Mouse (Mus musculus): Measurements from ENCODE around the gene Thsd7a.

Gene Thsd7a

GRCm38 (mm10) chr6:12748787-12749530 is at the start of gene Thsd7a:
TSS of gene Thsd7a (minus strand) at chr6:12749410.
- DNase-seq (ENCODE audit: low read depth in 1 of 2, low spot score in 2 of 2): no peak

GRCm38 (mm10) chr6:12787129-12787528 is 37.9 kb upstream of the Thsd7a start:
- DNase-seq (ENCODE audit: low read depth in 1 of 2, low spot score in 2 of 2): no peak

GRCm38 (mm10) chr6:12786378-12786982 is 37.3 kb upstream of the Thsd7a start:
- DNase-seq (ENCODE audit: low read depth in 1 of 2, low spot score in 2 of 2): no peak

DNA sequence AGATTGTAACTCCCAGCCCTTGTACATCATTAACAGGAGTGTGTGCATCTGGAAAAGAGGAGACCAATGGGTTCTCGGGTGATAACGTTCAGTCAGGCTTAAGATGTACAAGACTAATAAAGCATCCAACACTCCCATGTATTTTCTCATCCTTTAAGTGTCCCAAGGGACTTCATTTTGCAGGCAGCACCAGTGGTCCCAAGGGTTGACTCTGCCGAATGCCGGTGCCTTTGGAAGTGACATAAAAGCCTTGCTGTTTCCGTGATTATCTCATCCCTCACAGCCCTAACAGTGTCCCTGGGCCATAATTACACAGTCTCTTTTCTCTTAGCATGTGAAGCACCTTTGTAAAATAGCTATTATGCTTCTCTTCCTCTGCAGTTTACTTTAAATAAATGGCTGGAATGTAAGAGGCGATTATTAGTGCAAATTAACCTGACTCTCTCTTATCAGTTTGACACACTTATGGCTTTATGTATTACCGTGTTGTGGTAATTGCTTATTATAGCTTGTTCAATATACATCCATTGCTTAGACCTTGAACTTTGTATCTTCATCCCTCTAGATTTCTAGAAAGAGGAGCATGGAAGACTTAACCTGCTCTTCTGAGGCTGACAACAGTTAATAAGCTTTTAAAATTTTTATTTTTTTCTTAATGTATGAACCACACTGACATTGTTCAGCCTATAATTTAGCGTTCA is 35.9 kb upstream of the Thsd7a start:
- DNase-seq (ENCODE audit: low read depth in 1 of 2, low spot score in 2 of 2): no peak

DNA sequence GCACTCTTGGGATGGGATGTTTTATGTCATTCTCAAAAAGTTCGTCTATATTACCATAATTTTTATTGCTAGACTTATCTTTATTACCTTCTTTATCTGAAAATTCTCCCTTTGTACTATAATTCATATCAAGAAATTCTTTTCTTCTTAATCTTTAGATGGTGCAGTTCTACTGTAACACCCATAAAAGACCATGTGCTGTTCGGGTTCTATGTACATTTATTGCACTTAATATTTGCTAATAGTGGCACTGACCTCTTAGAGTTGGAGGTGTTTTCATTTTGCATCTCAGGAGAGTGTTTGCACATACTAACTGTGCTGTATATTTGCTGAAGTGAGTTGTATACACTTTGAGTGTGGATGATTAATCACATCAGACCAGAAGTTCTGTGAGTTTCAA is 23.6 kb upstream of the Thsd7a start:
- DNase-seq (ENCODE audit: low read depth in 1 of 2, low spot score in 2 of 2): no peak

DNA sequence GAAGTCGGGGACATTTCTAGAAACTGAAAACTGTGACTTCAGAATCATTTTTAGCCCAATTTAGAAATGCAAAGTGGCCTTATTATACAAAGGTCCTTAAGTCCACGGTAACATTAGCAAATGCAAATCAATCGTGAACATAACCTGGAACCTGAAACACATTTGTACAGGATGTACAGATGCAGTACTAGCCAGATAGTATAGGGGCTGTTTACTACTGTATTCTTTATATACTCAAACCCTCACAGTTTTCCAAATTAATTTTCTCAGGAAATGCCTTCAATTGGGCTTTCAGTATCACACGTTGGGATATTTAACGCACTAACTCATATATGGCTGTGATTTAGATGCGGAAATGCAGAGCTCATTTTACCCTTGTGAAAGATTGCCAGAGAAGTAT is 16.0 kb upstream of the Thsd7a start:
- DNase-seq (ENCODE audit: low read depth in 1 of 2, low spot score in 2 of 2): no peak

DNA sequence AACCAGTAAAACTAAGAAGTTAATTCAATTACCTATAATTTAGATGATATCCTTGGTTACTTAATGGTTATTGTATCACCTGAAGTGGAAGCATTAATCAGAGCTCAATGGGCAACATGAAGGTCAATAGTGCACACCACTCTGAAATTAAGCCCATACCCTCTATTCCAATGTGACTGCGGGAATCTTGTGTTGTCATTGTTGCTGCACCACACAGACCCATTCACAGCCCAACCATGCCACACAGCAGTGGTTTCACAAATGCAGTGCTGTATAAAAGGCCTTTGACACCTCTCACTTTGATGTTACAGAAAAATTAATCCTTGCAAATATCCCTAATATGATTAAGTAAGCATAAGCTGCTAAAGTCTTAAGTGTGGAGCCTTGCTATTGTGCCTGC is 15.4 kb upstream of the Thsd7a start:
- no peak for DNase-seq (ENCODE audit: low read depth in 1 of 2, low spot score in 2 of 2)

- no peak for DNase-seq (ENCODE audit: low read depth in 1 of 2, low spot score in 2 of 2)
Observed at GRCm38 (mm10) chr6:12763816-12764215, 14.6 kb upstream of the Thsd7a start.

GRCm38 (mm10) chr6:12759328-12760193 is 10.4 kb upstream of the Thsd7a start:
- no peak for DNase-seq (ENCODE audit: low read depth in 1 of 2, low spot score in 2 of 2)

GRCm38 (mm10) chr6:12752297-12752696 is 3.1 kb upstream of the Thsd7a start:
- no peak for DNase-seq (ENCODE audit: low read depth in 1 of 2, low spot score in 2 of 2)

DNA sequence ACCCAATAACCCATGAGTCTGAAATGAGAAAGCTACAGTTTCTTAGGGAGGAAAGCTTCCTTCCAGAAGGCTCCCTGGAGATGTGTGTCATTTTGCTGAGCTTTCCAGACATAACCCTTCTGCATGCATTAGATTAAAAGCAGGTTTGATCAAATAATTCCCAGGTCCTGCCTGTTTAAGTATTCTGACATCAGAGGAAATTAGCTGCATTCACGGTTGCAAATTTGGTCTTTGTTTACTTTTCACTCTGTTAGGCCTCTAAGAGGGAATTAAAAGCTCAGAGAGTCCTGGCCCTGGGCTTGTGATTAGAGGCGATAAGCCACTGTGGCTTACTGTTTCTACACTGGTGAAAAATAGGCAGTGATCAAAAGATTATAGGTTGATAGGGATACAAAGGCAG is 1.2 kb upstream of the Thsd7a start:
- DNase-seq (ENCODE audit: low read depth in 1 of 2, low spot score in 2 of 2): no peak

DNA sequence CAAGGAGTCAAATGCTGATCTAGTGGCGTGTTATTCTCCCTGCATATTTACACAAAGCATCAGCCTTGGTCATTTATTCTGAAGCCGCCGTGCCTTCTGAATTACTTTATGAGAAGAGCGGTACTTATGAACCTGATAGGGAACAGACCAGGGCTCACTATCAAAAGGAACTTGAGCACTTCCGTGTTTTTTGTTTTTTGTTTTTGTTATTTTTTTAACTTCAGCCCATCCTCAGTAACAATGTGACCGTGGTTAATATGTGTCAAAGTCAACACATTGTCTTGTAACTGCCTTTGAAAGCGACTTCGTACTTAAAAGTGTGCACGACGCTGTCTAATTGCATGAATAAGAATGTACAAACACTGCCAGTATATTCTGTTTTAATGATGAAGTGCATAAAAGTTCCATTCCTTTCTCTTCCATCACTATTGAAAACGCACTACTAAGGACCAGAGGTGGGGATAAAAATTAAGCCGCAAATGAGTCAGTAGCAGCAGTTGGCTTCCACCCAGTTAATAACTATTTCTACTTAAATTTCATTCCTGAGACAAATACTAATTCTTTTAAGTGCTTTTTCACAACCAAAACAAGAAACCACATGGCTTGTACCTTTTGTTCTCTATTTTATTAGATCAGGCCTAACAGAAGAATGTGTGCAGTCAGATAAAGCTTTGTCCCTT is 461 bp upstream of the Thsd7a start:
- DNase-seq (ENCODE audit: low read depth in 1 of 2, low spot score in 2 of 2): no peak

GRCm38 (mm10) chr6:12748454-12748786 is 790 bp downstream of the Thsd7a start:
- no peak for DNase-seq (ENCODE audit: low read depth in 1 of 2, low spot score in 2 of 2)

GRCm38 (mm10) chr6:12747856-12748450 is 1.3 kb downstream of the Thsd7a start:
- no peak for DNase-seq (ENCODE audit: low read depth in 1 of 2, low spot score in 2 of 2)

DNA sequence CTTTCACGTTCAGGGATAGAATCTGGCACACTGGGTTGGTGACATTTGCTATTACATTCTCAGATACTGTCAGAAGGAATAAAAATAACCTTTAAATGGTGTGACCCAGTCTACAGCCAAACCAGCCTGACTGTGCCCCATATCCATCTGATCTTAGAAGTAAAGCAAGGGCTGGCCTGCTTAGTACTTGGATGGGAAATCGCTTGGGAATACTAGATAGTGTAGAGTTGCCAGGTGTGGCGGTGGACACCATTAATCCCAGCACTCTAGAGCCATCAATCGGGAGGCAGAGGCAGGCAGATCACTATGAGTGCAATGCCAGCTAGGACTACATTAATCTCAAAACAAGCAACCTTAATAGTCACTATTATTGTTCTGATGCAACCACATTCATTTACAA is 6.4 kb downstream of the Thsd7a start:
- no peak for DNase-seq (ENCODE audit: low read depth in 1 of 2, low spot score in 2 of 2)

DNA sequence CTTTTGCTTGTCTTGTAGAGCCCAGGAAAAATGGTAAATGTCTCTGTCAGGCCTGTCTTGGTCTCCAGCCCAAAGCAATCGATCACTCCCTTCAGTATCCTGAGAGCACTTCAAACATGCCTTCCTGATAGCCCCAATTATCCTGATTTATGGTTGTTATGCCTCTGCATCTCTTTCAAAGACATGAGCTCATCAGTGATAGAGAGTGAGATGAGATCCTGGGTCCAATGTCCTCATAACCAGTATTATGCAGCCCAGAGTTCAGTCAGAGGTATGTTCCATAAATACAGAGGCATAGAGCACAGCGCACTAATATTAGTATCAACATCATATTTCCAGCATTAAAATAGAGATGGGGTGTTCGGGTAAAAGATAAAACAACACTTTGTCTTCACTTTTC is 15.3 kb downstream of the Thsd7a start:
- no peak for DNase-seq (ENCODE audit: low read depth in 1 of 2, low spot score in 2 of 2)

DNA sequence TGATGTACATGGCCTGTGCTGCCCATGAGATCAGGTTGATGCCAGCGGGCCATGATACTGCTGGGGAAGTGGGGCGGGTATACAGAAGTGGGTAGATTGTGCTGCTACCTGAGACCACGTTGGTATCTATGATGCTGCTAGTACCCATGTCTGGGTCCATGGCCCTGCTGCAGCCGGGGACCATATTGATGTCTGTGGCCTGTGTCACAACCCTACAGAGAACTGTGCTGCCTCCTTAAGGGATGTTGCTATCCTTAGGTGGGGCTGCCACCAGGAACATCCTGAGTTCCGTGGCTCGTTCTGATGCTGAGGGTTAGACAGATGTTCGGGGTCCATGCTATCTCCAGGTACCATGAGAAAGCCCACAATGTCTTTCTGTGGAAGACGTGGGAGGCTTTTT is 33.1 kb downstream of the Thsd7a start:
- no peak for DNase-seq (ENCODE audit: low read depth in 1 of 2, low spot score in 2 of 2)

DNA sequence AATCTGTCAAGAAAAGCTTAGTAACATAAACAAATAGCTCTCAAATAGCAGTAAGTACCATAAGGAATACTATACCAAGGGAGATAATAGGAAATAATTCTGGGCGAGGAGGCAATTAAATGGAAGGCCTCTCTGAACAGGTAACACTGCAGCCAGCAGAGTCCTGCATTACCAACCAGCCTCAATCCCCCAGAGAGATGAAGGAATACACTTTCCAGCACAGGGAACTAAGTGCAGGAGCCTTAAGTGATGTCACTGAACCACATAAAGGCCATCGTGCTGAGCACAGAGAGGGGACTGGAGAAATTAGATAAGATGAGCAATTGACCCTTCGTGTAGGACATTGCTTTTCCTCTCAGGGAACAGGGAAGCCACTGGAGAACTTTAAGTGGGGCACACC is 36.6 kb downstream of the Thsd7a start:
- no peak for DNase-seq (ENCODE audit: low read depth in 1 of 2, low spot score in 2 of 2)

- no peak for DNase-seq (ENCODE audit: low read depth in 1 of 2, low spot score in 2 of 2)
Observed at GRCm38 (mm10) chr6:12702925-12703324, 46.3 kb downstream of the Thsd7a start.

DNA sequence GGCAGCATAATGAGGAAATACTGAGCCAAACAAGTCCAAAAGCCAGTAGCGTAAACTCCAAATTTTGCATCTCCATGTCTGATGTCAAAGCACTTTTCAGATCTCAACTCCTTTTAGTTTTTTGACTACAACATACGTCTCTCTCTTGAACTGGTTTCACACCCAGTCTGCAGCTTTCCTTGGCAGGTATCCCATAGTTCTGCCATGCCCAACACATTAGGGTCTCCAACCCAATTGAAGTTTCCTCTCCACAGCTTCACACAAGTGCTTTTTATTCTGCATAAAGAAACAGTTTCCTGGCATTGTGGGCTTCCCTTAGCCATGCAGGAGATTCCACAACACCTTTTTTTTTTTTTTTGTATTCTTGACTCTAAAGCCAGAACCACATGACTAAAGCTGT is 50.1 kb downstream of the Thsd7a start:
- no peak for DNase-seq (ENCODE audit: low read depth in 1 of 2, low spot score in 2 of 2)

DNA sequence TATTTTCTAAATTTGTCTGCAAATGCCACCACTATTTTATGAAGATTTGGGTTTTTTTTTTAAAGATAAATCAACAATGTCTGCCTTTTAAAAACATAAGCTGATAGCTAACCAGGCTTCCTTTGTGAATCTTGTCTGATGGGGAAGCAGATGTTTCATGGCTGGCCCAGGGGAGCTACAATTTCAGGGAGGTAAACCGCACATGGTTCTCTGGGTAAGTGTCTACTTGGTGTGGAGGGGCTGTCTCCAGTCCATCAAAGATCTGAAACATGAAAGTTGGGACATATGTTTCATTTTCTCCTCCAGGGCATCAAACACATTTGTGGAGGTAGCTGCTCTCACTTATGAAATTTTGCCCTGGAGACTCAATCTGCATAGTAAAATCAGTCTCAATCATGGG is 55.5 kb downstream of the Thsd7a start:
- no peak for DNase-seq (ENCODE audit: low read depth in 1 of 2, low spot score in 2 of 2)
